Comparison of ENCODE assay signal across 19 mouse cellular contexts in the genomic region with DNA sequence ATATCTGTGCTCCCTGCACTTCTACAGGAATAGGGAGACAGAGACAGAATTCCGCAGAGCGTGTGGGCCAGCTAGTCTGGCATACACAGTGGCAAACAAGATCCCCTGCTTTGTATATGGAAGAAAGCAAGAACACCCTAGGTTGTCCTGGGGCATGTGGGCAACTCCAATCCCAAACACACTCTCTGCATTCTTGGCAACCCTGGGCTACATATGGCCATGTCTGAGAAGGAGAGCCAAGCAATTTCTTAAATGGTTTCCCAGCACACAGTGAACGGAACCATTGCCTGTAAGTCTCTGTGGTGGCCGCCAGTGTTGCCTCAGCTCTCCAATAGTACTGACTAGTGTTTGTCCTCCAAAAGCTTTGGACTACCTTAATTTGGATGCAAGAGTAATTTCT.
"Had no signal": no experiment of that assay in that cellular context is flagged by ENCODE, and none has a peak within 500 bp of the region (broad histone marks: within the 10 kb centered on the region; RNA-seq: fewer than 3 reads in every experiment).

No protein-coding gene starts in this region.

- H3K27ac ChIP-seq: midbrain, embryonic 10.5 days; midbrain, embryonic 12.5 days; neural tube, embryonic 13.5 days; neural tube, embryonic 15.5 days had no signal

- H3K4me1 ChIP-seq: midbrain, embryonic 10.5 days; midbrain, embryonic 12.5 days; neural tube, embryonic 13.5 days; neural tube, embryonic 15.5 days had no signal

- H3K9ac ChIP-seq: lung, embryonic 14.5 days; midbrain, embryonic 12.5 days; neural tube, embryonic 13.5 days; neural tube, embryonic 15.5 days had no signal

- H3K4me2 ChIP-seq: lung, embryonic 14.5 days; midbrain, embryonic 12.5 days; neural tube, embryonic 13.5 days; neural tube, embryonic 15.5 days had no signal

- H3K9me3 ChIP-seq: midbrain, embryonic 10.5 days; midbrain, embryonic 12.5 days; neural tube, embryonic 13.5 days; neural tube, embryonic 15.5 days had no signal

- DNase-seq: lung, adult 18-20 months; lung, embryonic 14.5 days; lung, postnatal 10 days; lung, postnatal 4 days; midbrain, embryonic 14.5 days; retina, postnatal 1 day; right cerebral cortex, adult 18-20 months; right cerebral cortex, postnatal 25 days; right cerebral cortex, postnatal 4 days; spleen, adult 18-20 months; thymus, adult 18-20 months; thymus, postnatal 14 days; thymus, postnatal 36 days had no signal

- ATAC-seq: midbrain, embryonic 16.5 days had no signal

- H3K4me3 ChIP-seq: midbrain, embryonic 10.5 days; midbrain, embryonic 12.5 days; myocyte; neural tube, embryonic 13.5 days; neural tube, embryonic 15.5 days had no signal

- H3K27me3 ChIP-seq: midbrain, embryonic 12.5 days; neural tube, embryonic 13.5 days; neural tube, embryonic 15.5 days had no signal

- H3K36me3 ChIP-seq: midbrain, embryonic 10.5 days; midbrain, embryonic 12.5 days; neural tube, embryonic 13.5 days; neural tube, embryonic 15.5 days had no signal
